Mouse (Mus musculus): ENCODE data around the gene Ift22. TPM values are rescaled to one million over a fixed set of nuclear protein-coding genes. Genes with fewer than 3 reads are reported as not detected.

The Ift22 gene
- polyA plus RNA-seq, 1 experiment from 2014 or later = 62.3 TPM

- Histone ChIP-seq H3K36me3 (no peaks in the 10 kb centered on the region), H3K27me3 (replicated peaks) (peaks cover 26% of the 10 kb centered on the region), H3K27ac (no peak overlapping the region), H3K4me1 (peaks cover 8% of the 10 kb centered on the region; the same call in 1 of the 2 replicates), H3K9me3 (no peaks in the 10 kb centered on the region), H3K9ac (peak overlapping the region; percentile 29; the same call in 1 of the 2 replicates), H3K4me2 (peak overlapping the region; percentile 82), H3K4me3 (replicated peaks) (peak overlapping the region; percentile 49)
- 5% methylated on average over 39 of the region's 39 CpGs for WGBS
- no peak for ATAC-seq (ENCODE audit: insufficient read depth, low FRiP score, low read depth)
These were observed 26.5 kb upstream of the Ift22 start for GRCm38 (mm10) chr5:136881380-136882009.

GRCm38 (mm10) chr5:136882055-136882787 lies 25.7 kb upstream of the Ift22 start:
- no peak for ATAC-seq (ENCODE audit: insufficient read depth, low FRiP score, low read depth)
- peak overlapping the region; percentile 49 for H3K4me3 ChIP-seq (replicated peaks)
- peaks cover 26% of the 10 kb centered on the region for H3K27me3 ChIP-seq (replicated peaks)
- no peak overlapping the region for H3K27ac ChIP-seq
- no peaks in the 10 kb centered on the region for H3K36me3 ChIP-seq
- H3K9ac ChIP-seq = peak overlapping the region; percentile 48
- no peaks in the 10 kb centered on the region for H3K9me3 ChIP-seq
- peak overlapping the region; percentile 82 for H3K4me2 ChIP-seq
- 3% methylated on average over 47 of the region's 47 CpGs for WGBS
- H3K4me1 ChIP-seq = peaks cover 8% of the 10 kb centered on the region; the same call in 1 of the 2 replicates

- Histone ChIP-seq H3K9me3 (no peaks in the 10 kb centered on the region), H3K27ac (no peak within 1 kb of the TSS), H3K4me2 (peak within 1 kb of the TSS; percentile 82), H3K4me1 (peaks cover 8% of the 10 kb centered on the region; the same call in 1 of the 2 replicates), H3K4me3 (replicated peaks) (peak within 1 kb of the TSS; percentile 49), H3K9ac (peak within 1 kb of the TSS; percentile 48), H3K27me3 (replicated peaks) (peaks cover 26% of the 10 kb centered on the region), H3K36me3 (no peaks in the 10 kb centered on the region)
- 0 out of 2 replicates have a peak, but pooled peaks have one; percentile 37 for ATAC-seq (ENCODE audit: insufficient read depth, low FRiP score, low read depth)
- 1% methylated on average over 44 of the region's 44 CpGs for WGBS
These were observed 25.0 kb upstream of the Ift22 start, which contains the start of gene Col26a1 for GRCm38 (mm10) chr5:136882788-136883439. TSS of gene Col26a1 (minus strand) at chr5:136883209.

GRCm38 (mm10) chr5:136886957-136887356 lies 21.0 kb upstream of the Ift22 start:
- ATAC-seq (ENCODE audit: insufficient read depth, low FRiP score, low read depth) = no peak
- Histone ChIP-seq H3K4me1 (peaks cover 3% of the 10 kb centered on the region; the same call in 1 of the 2 replicates), H3K36me3 (no peaks in the 10 kb centered on the region), H3K4me2 (no peak overlapping the region), H3K9me3 (no peaks in the 10 kb centered on the region), H3K9ac (no peak overlapping the region), H3K4me3 (replicated peaks) (no peak overlapping the region), H3K27ac (no peak overlapping the region), H3K27me3 (replicated peaks) (peaks cover 21% of the 10 kb centered on the region)
- WGBS = 27% methylated on average over 7 of the region's 7 CpGs

- Histone ChIP-seq H3K36me3 (no peaks in the 10 kb centered on the region), H3K9me3 (no peaks in the 10 kb centered on the region), H3K27ac (peak overlapping the region; percentile 51; the same call in 1 of the 2 replicates), H3K4me3 (replicated peaks) (no peak overlapping the region), H3K9ac (no peak overlapping the region), H3K27me3 (replicated peaks) (peaks cover 4% of the 10 kb centered on the region; the same call in 1 of the 2 replicates), H3K4me2 (peak overlapping the region; percentile 22; the same call in 1 of the 2 replicates), H3K4me1 (no peaks in the 10 kb centered on the region)
- ATAC-seq (ENCODE audit: insufficient read depth, low FRiP score, low read depth) = no peak
- 47% methylated on average over 19 of the region's 19 CpGs for WGBS
These were observed 19.2 kb upstream of the Ift22 start for GRCm38 (mm10) chr5:136888539-136889355.

- H3K9me3 ChIP-seq = no peaks in the 10 kb centered on the region
- no peak overlapping the region for H3K4me3 ChIP-seq (replicated peaks)
- no peak overlapping the region for H3K27ac ChIP-seq
- H3K27me3 ChIP-seq (replicated peaks) = no peaks in the 10 kb centered on the region
- H3K36me3 ChIP-seq = no peaks in the 10 kb centered on the region
- peaks cover 7% of the 10 kb centered on the region; the same call in 1 of the 2 replicates for H3K4me1 ChIP-seq
- ATAC-seq (ENCODE audit: insufficient read depth, low FRiP score, low read depth) = no peak
- no peak overlapping the region for H3K9ac ChIP-seq
- WGBS = 51% methylated on average over 25 of the region's 25 CpGs
- H3K4me2 ChIP-seq = peak overlapping the region; percentile 21; the same call in 1 of the 2 replicates
These were observed 13.0 kb upstream of the Ift22 start for GRCm38 (mm10) chr5:136894840-136895528.

- Histone ChIP-seq H3K4me1 (peaks cover 7% of the 10 kb centered on the region; the same call in 1 of the 2 replicates), H3K4me3 (replicated peaks) (no peak overlapping the region), H3K27me3 (replicated peaks) (no peaks in the 10 kb centered on the region), H3K4me2 (peak overlapping the region; percentile 21; the same call in 1 of the 2 replicates), H3K27ac (no peak overlapping the region), H3K9me3 (no peaks in the 10 kb centered on the region), H3K36me3 (no peaks in the 10 kb centered on the region), H3K9ac (no peak overlapping the region)
- WGBS = 44% methylated on average over 10 of the region's 10 CpGs
- ATAC-seq (ENCODE audit: insufficient read depth, low FRiP score, low read depth) = no peak
These were observed 12.4 kb upstream of the Ift22 start for GRCm38 (mm10) chr5:136895529-136895963.

GRCm38 (mm10) chr5:136904621-136905020 lies 3.3 kb upstream of the Ift22 start:
- H3K4me3 ChIP-seq (replicated peaks) = no peak overlapping the region
- no peak overlapping the region for H3K4me2 ChIP-seq
- ATAC-seq (ENCODE audit: insufficient read depth, low FRiP score, low read depth) = no peak
- no peak overlapping the region for H3K27ac ChIP-seq
- WGBS = 47% methylated on average over 3 of the region's 3 CpGs
- H3K36me3 ChIP-seq = no peaks in the 10 kb centered on the region
- no peaks in the 10 kb centered on the region for H3K9me3 ChIP-seq
- H3K4me1 ChIP-seq = peaks cover 6% of the 10 kb centered on the region; the same call in 1 of the 2 replicates
- H3K27me3 ChIP-seq (replicated peaks) = no peaks in the 10 kb centered on the region
- H3K9ac ChIP-seq = no peak overlapping the region

- H3K9me3 ChIP-seq = no peaks in the 10 kb centered on the region
- no peak overlapping the region for H3K27ac ChIP-seq
- WGBS = 53% methylated on average over 7 of the region's 7 CpGs
- no peak overlapping the region for H3K4me2 ChIP-seq
- no peak overlapping the region for H3K9ac ChIP-seq
- H3K4me1 ChIP-seq = peaks cover 6% of the 10 kb centered on the region; the same call in 1 of the 2 replicates
- no peaks in the 10 kb centered on the region for H3K27me3 ChIP-seq (replicated peaks)
- no peak for ATAC-seq (ENCODE audit: insufficient read depth, low FRiP score, low read depth)
- no peak overlapping the region for H3K4me3 ChIP-seq (replicated peaks)
- H3K36me3 ChIP-seq = no peaks in the 10 kb centered on the region
These were observed 2.3 kb upstream of the Ift22 start for GRCm38 (mm10) chr5:136905630-136906029.

- Histone ChIP-seq H3K4me2 (peak overlapping the region; percentile 69), H3K9me3 (no peaks in the 10 kb centered on the region), H3K27me3 (replicated peaks) (no peaks in the 10 kb centered on the region), H3K36me3 (peaks cover 4% of the 10 kb centered on the region; the same call in 1 of the 2 replicates), H3K4me3 (replicated peaks) (peak overlapping the region; percentile 70), H3K9ac (no peak overlapping the region), H3K4me1 (peaks cover 6% of the 10 kb centered on the region; the same call in 1 of the 2 replicates), H3K27ac (no peak overlapping the region)
- ATAC-seq (ENCODE audit: insufficient read depth, low FRiP score, low read depth) = peak; percentile 7; the same call in 1 of the 2 replicates
- 36% methylated on average over 9 of the region's 9 CpGs for WGBS
These were observed 363 bp upstream of the Ift22 start for GRCm38 (mm10) chr5:136907587-136907986.

All from stomach, embryonic 15.5 days (tissue).